Mouse (Mus musculus) testis, adult 2 months (tissue): ENCODE results near the gene Me1.

Experiments used
- CTCF ChIP-seq: fragments of 200-500 bp; IDR thresholded peaks from 2 replicates; pipeline ENCODE4 v1.5.1; 2012; ENCODE audit warnings: low read depth, mild to moderate bottlenecking, inconsistent platforms, low read length, moderate library complexity; ENCODE audit not compliant: control insufficient read depth, insufficient read depth, insufficient replicate concordance
- POLR2A ChIP-seq: fragments of 200-500 bp; IDR thresholded peaks from 2 replicates; pipeline ENCODE4 v1.6.1; 2012; ENCODE audit warnings: low read depth, mild to moderate bottlenecking, inconsistent platforms, low read length, moderate library complexity; ENCODE audit not compliant: control insufficient read depth

- TF ChIP-seq CTCF (no peak), POLR2A (no peak)
These were observed 38.6 kb upstream of the Me1 start for GRCm38 (mm10) chr9:86734357-86734756.
